Mouse (Mus musculus): ENCODE data around the gene Tbx19.

The Tbx19 gene

GRCm38 (mm10) chr1:165114460-165115175 is 46.0 kb downstream of the Tbx19 start:
- peak; percentile 40 for DNase-seq (ENCODE audit: low spot score)

- DNase-seq (ENCODE audit: low spot score), result no peak
These were observed 46.9 kb downstream of the Tbx19 start for GRCm38 (mm10) chr1:165113700-165114099.

DNA sequence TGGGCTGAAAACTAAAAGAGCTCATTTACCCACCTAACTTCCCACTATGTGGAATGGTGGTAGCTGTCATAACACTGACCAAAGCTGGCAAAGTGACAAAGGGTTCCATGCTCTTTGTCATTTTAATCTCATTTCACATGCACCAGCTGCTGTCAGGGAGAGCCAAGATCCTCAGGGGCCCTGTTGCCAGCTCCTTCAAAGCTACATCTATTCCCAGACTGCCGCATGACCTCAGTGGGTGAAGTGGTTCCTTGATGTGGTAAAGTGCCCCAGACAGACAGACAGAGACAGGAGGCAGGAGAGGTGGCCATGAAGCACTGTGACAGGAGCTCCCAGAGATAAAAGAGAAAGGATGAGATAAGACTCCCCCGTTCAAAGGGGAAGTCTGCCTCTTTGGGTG is 49.9 kb downstream of the Tbx19 start:
- no peak for DNase-seq (ENCODE audit: low spot score)

DNA sequence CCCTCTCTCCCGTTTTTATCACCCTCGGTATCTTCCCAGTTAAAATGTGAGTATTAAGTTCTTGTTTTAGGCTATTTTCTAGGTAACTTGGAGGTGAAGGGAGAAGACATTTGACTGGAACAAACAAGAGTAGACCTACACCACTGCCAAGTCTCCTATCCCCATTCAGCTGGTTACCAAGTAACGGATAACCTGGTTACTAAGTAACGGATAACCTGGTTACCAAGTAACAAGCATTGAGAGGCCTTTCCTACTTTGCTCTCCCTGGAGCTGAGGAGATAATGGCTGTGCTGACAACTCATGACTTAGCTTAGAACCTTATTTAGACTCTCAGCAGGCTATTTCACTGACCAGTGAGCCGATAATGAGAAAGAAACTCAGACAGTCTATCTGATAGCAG is 51.4 kb downstream of the Tbx19 start:
- no peak for DNase-seq (ENCODE audit: low spot score)

GRCm38 (mm10) chr1:165108477-165108876 is 52.1 kb downstream of the Tbx19 start:
- no peak for DNase-seq (ENCODE audit: low spot score)

DNA sequence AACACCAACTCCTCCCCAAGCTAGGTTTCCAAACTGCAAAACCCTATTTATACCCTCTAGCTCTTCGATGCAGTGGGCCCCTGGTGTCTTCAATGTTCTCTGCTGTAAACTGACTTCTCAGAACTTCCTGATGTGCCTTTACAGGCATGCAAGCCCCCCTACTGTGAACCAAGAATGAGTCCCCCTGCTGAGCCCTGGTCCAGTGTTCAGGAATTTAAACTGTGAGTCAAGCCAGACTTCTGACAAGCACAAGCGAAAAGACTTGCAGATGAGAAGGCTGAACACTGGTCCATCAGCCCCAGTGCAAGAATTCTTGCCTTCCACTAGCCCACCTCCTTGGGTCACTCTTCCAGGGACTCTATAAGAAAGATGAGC is 54.6 kb downstream of the Tbx19 start:
- DNase-seq (ENCODE audit: low spot score), result no peak

GRCm38 (mm10) chr1:165105270-165106010 is 55.1 kb downstream of the Tbx19 start:
- DNase-seq (ENCODE audit: low spot score), result no peak

- DNase-seq (ENCODE audit: low spot score), result no peak
These were observed 55.8 kb downstream of the Tbx19 start for GRCm38 (mm10) chr1:165104707-165105259.

GRCm38 (mm10) chr1:165099569-165099968 is 61.0 kb downstream of the Tbx19 start:
- DNase-seq (ENCODE audit: low spot score), result no peak

DNA sequence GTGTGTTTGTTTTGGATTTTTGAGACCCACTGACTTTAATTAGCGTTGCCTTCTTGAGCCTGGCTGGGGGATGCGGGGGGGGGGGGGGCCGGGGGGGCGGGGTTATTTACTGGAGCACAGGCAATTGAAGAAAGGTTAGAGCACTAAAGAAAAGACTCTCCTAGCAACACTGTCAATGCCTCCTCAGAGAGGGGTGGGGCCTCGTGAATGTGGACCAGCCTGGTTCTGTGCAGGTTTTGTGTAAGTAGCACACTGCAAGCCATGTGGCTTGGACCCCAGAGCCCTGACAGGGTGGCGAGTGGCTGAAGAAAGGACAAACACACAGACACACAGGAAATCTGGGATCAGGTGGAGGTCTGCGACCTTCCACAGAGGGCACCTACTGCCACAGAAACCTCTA is 65.7 kb downstream of the Tbx19 start:
- DNase-seq (ENCODE audit: low spot score), result no peak

GRCm38 (mm10) chr1:165091721-165092120 is 68.9 kb downstream of the Tbx19 start:
- peak; percentile 48 for DNase-seq (ENCODE audit: low spot score)

DNA sequence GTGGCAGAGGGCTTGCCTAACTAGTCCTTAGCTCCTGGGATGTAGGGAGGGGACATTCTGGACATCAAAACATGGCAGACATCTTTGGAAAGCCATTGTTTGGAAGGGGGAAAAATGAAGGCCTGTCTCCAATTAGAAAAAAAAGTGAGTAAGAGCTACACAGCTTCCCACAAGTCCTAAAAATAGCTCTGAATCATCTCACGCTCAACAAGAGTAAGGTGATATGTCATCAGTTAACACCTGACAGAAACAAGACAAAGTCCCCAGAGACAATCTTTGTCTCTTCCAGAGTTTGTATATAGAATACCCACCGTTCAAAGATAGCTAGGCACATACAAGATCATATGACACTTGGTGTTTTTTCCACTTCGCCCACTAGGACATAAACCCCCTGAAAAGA is 71.0 kb downstream of the Tbx19 start:
- DNase-seq (ENCODE audit: low spot score), result no peak

Data from yolk sac, embryonic 10.5 days (tissue).